Mouse (Mus musculus): Measurements from ENCODE around the gene Pphln1. TPM values are rescaled to one million over a fixed set of nuclear protein-coding genes. Genes with fewer than 3 reads are reported as not detected.

Pphln1 gene
- polyA plus RNA-seq, 1 experiment from 2014 or later = 50.2 TPM

DNA sequence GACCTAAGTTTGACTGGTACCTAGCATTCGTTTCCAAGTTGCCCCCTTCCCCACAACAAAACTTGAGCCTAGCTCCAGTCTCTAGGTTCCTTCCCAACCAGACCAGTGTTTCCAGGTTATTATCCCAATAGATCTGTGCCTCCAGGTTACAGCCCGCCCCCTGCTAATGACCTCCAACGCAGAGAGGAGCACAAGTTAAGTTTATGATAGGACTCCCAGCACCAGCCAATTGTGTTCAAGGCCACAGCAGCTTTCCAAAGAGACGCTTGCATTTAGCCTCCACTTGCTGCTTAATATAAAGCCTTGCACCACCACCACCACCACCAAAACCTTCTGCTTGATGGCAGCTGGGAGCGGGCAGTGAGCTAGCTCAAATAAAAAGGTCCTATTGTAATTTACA lies 16.8 kb upstream of the Pphln1 start:
- H3K9ac ChIP-seq (replicated peaks; ENCODE audit: low read depth, low read length) = no peak overlapping the region
- no peaks in the 10 kb centered on the region for H3K27me3 ChIP-seq (ENCODE audit: control insufficient read depth, insufficient read depth, low read length)
- no peak overlapping the region for H3K4me3 ChIP-seq (ENCODE audit: low read depth, low read length)
- ATAC-seq (ENCODE audit: insufficient number of reproducible peaks, insufficient read depth, low FRiP score, low read depth) = no peak
- no peaks in the 10 kb centered on the region; the same call in 1 of the 2 replicates for H3K9me3 ChIP-seq (ENCODE audit: control insufficient read depth, low read depth, low read length)
- H3K4me1 ChIP-seq (ENCODE audit: control insufficient read depth, insufficient read depth, low read length) = no peaks in the 10 kb centered on the region
- H3K4me2 ChIP-seq (replicated peaks; ENCODE audit: low read depth, low read length) = no peak overlapping the region
- 55% methylated on average over 5 of the region's 5 CpGs for WGBS
- peaks cover 11% of the 10 kb centered on the region for H3K36me3 ChIP-seq (ENCODE audit: control insufficient read depth, insufficient read depth, low read length)
- no peak overlapping the region for H3K27ac ChIP-seq (ENCODE audit: low read length)

DNA sequence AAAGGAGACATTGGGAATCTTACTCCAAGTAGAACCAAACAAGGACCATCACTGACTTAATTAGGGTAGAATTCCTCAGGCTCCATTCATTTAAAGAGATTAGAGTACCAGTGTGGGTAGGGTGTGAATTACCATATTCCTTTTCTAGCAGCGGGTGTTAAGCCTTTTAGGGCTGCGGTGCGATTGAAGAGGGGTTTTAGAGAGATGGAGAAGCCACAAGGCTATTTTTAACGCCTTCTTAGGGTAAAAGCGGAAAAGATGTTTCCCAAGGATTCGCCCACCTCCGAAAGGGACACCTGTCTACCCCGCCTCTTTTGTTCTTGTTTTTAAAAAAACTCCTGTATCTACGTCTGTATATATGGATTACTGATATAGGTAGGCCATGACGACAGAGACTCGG lies 881 bp upstream of the Pphln1 start:
- ATAC-seq (ENCODE audit: insufficient number of reproducible peaks, insufficient read depth, low FRiP score, low read depth) = no peak
- peak overlapping the region; percentile 95 for H3K9ac ChIP-seq (replicated peaks; ENCODE audit: low read depth, low read length)
- H3K4me2 ChIP-seq (replicated peaks; ENCODE audit: low read depth, low read length) = peak overlapping the region; percentile 56
- H3K9me3 ChIP-seq (ENCODE audit: control insufficient read depth, low read depth, low read length) = no peaks in the 10 kb centered on the region
- peaks cover 19% of the 10 kb centered on the region for H3K4me1 ChIP-seq (ENCODE audit: control insufficient read depth, insufficient read depth, low read length)
- H3K36me3 ChIP-seq (ENCODE audit: control insufficient read depth, insufficient read depth, low read length) = peaks cover 12% of the 10 kb centered on the region
- under 1% methylated on average over 11 of the region's 11 CpGs for WGBS
- H3K27ac ChIP-seq (ENCODE audit: low read length) = no peak overlapping the region
- H3K4me3 ChIP-seq (ENCODE audit: low read depth, low read length) = peak overlapping the region; percentile 99
- H3K27me3 ChIP-seq (ENCODE audit: control insufficient read depth, insufficient read depth, low read length) = no peaks in the 10 kb centered on the region

DNA sequence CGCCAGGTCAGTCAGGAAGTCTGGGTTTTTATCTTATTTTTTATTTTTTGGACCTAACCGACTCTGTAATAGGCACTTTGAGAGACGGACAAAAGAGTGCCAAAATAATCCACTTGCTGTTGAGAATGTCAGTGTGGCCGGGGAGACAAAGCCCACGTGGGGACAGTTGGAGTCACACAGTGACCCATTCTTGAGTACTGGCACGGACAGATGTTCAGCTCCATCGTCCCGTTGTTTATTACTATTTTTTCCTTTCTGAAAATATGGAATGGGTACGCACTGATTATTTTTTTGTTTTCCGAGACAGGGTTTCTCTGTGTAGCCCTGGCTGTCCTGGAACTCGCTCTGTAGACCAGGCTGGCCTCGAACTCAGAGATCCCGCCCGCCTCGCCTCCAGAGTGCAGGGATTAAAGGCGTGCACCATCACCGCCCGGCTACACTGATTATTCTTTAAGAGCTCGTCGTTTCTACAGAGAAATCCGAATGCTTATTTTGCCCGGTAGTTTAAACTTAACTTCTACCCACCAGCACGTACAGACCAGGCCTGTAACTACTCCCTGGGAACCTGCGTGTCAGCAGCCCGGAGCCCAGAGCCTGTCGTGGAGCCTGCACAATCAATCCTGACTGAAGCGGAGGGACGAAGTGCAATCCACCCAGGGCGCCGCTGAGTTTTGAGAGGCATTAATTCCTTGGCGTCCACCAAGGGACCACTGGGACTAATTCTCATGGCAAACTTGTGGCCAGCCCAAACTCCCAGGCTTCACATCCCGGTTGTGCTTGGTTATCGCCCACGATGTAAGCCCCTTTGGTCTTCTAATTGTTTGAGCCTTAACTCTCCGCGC lies 770 bp downstream of the Pphln1 start:
- H3K9me3 ChIP-seq (ENCODE audit: control insufficient read depth, low read depth, low read length) = no peaks in the 10 kb centered on the region
- peak overlapping the region; percentile 83; the same call in 1 of the 2 replicates for H3K27ac ChIP-seq (ENCODE audit: low read length)
- H3K9ac ChIP-seq (replicated peaks; ENCODE audit: low read depth, low read length) = peak overlapping the region; percentile 95
- peaks cover 8% of the 10 kb centered on the region for H3K36me3 ChIP-seq (ENCODE audit: control insufficient read depth, insufficient read depth, low read length)
- H3K27me3 ChIP-seq (ENCODE audit: control insufficient read depth, insufficient read depth, low read length) = no peaks in the 10 kb centered on the region
- peak overlapping the region; percentile 99 for H3K4me3 ChIP-seq (ENCODE audit: low read depth, low read length)
- H3K4me2 ChIP-seq (replicated peaks; ENCODE audit: low read depth, low read length) = peak overlapping the region; percentile 90
- peaks cover 19% of the 10 kb centered on the region for H3K4me1 ChIP-seq (ENCODE audit: control insufficient read depth, insufficient read depth, low read length)
- no peak for ATAC-seq (ENCODE audit: insufficient number of reproducible peaks, insufficient read depth, low FRiP score, low read depth)
- 2% methylated on average over 36 of the region's 36 CpGs for WGBS

DNA sequence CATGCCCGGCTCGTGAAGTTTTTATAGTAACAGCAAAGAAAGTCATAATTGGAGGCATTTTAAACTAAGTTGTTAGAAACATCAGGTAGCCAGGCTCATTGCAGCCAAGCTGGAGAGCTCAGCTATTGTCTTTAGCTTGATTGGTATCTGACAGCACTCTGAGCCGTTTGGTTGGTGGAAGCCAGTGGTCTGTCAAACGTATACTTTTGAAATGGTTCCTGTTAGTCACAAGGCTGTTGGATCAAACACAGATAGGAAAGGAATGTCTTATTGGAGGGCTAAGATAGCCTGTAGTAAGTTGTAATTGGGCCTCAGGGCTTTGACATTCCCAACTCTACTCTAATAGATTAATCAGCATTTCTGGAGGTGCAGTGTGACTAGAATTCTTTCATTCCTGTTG lies 3.3 kb downstream of the Pphln1 start:
- no peaks in the 10 kb centered on the region for H3K27me3 ChIP-seq (ENCODE audit: control insufficient read depth, insufficient read depth, low read length)
- no peak for ATAC-seq (ENCODE audit: insufficient number of reproducible peaks, insufficient read depth, low FRiP score, low read depth)

DNA sequence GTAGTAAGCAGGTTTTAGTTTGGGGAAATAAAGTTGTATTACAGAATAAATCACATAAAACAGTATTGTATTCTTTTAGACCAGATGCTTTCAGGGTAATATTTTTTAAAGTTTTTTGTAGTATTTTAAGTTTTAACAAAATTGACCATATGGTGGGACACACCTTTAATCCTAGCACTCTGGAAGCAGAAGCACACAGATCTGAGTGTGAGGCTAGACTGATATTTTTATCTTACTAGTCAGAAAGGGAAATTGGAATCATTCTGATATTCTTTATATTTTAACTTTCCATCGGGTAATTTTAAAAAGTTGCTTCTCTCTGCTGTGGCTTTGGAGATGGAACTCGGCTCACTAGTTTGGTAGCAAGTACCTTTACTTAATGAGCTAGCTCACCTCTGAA lies 4.6 kb downstream of the Pphln1 start:
- WGBS = 94% methylated on average over 2 of the region's 2 CpGs
- H3K9me3 ChIP-seq (ENCODE audit: control insufficient read depth, low read depth, low read length) = no peaks in the 10 kb centered on the region
- H3K4me3 ChIP-seq (ENCODE audit: low read depth, low read length) = no peak overlapping the region
- no peak overlapping the region for H3K27ac ChIP-seq (ENCODE audit: low read length)
- ATAC-seq (ENCODE audit: insufficient number of reproducible peaks, insufficient read depth, low FRiP score, low read depth) = no peak
- H3K9ac ChIP-seq (replicated peaks; ENCODE audit: low read depth, low read length) = no peak overlapping the region
- no peaks in the 10 kb centered on the region for H3K27me3 ChIP-seq (ENCODE audit: control insufficient read depth, insufficient read depth, low read length)
- no peak overlapping the region for H3K4me2 ChIP-seq (replicated peaks; ENCODE audit: low read depth, low read length)
- H3K36me3 ChIP-seq (ENCODE audit: control insufficient read depth, insufficient read depth, low read length) = no peaks in the 10 kb centered on the region
- peaks cover 12% of the 10 kb centered on the region for H3K4me1 ChIP-seq (ENCODE audit: control insufficient read depth, insufficient read depth, low read length)

More for the DNA sequence above, 3.3 kb downstream of the Pphln1 start:
- H3K4me3 ChIP-seq (ENCODE audit: low read depth, low read length) = no peak overlapping the region
- no peaks in the 10 kb centered on the region for H3K9me3 ChIP-seq (ENCODE audit: control insufficient read depth, low read depth, low read length)
- no peak overlapping the region for H3K4me2 ChIP-seq (replicated peaks; ENCODE audit: low read depth, low read length)
- no peaks in the 10 kb centered on the region for H3K36me3 ChIP-seq (ENCODE audit: control insufficient read depth, insufficient read depth, low read length)
- WGBS = 73% methylated on average over 4 of the region's 4 CpGs
- peaks cover 19% of the 10 kb centered on the region for H3K4me1 ChIP-seq (ENCODE audit: control insufficient read depth, insufficient read depth, low read length)
- no peak overlapping the region for H3K27ac ChIP-seq (ENCODE audit: low read length)
- H3K9ac ChIP-seq (replicated peaks; ENCODE audit: low read depth, low read length) = no peak overlapping the region

DNA sequence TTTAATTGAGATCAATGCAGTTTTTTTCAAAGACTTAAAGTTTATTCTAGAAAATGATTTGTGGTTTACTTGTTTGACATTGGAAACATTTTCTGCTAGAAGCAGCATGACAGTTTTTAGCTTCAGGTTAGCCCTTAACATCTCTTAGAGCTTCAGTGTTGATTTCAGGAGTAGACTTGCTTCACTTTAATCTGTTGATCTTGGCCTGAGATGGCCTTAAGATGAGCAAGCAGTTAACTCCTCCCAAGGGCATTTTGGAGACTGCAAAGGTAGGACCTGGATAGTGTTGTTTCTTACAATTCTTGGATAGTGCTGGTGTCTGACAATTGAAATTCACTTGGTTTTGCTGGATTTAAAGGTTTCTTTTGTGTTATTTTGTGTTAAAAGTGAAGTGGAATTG lies 6.7 kb downstream of the Pphln1 start:
- Histone ChIP-seq H3K36me3 (ENCODE audit: control insufficient read depth, insufficient read depth, low read length) (no peaks in the 10 kb centered on the region), H3K4me1 (ENCODE audit: control insufficient read depth, insufficient read depth, low read length) (peaks cover under 1% of the 10 kb centered on the region; the same call in 1 of the 2 replicates), H3K9ac (replicated peaks; ENCODE audit: low read depth, low read length) (no peak overlapping the region), H3K4me2 (replicated peaks; ENCODE audit: low read depth, low read length) (no peak overlapping the region), H3K4me3 (ENCODE audit: low read depth, low read length) (no peak overlapping the region), H3K27me3 (ENCODE audit: control insufficient read depth, insufficient read depth, low read length) (no peaks in the 10 kb centered on the region), H3K27ac (ENCODE audit: low read length) (no peak overlapping the region), H3K9me3 (ENCODE audit: control insufficient read depth, low read depth, low read length) (no peaks in the 10 kb centered on the region)
- no peak for ATAC-seq (ENCODE audit: insufficient number of reproducible peaks, insufficient read depth, low FRiP score, low read depth)

DNA sequence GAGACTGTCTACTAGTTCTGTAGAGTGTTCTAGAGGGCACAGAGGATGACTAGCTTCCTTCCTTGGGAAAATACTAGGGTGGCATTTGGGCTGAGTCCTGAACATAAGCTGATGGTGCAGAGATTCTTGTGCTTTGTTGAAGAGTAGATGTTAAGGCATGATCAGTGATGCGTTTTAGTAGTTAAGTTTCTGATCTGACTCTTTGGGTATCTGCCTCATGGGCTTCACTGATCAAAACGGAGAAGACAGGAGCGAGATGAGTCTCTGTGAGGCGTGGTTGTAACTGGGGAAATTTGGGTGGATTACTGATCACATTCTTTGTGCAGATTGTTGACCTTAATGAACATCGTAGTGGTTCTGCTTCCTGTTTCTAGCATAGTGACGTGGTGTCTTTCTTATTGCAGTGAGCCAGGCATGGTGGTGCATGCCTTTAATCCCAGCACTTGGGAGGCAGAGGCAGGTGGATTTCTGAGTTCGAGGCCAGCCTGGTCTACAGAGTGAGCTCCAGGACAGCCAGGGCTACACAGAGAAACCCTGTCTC lies 7.4 kb downstream of the Pphln1 start:
- ATAC-seq (ENCODE audit: insufficient number of reproducible peaks, insufficient read depth, low FRiP score, low read depth) = no peak
- Histone ChIP-seq H3K27ac (ENCODE audit: low read length) (no peak overlapping the region), H3K4me3 (ENCODE audit: low read depth, low read length) (no peak overlapping the region), H3K4me2 (replicated peaks; ENCODE audit: low read depth, low read length) (no peak overlapping the region), H3K4me1 (ENCODE audit: control insufficient read depth, insufficient read depth, low read length) (no peaks in the 10 kb centered on the region), H3K9me3 (ENCODE audit: control insufficient read depth, low read depth, low read length) (no peaks in the 10 kb centered on the region), H3K9ac (replicated peaks; ENCODE audit: low read depth, low read length) (no peak overlapping the region), H3K36me3 (ENCODE audit: control insufficient read depth, insufficient read depth, low read length) (no peaks in the 10 kb centered on the region; the same call in 1 of the 2 replicates), H3K27me3 (ENCODE audit: control insufficient read depth, insufficient read depth, low read length) (no peaks in the 10 kb centered on the region)
- WGBS = 92% methylated on average over 7 of the region's 7 CpGs

DNA sequence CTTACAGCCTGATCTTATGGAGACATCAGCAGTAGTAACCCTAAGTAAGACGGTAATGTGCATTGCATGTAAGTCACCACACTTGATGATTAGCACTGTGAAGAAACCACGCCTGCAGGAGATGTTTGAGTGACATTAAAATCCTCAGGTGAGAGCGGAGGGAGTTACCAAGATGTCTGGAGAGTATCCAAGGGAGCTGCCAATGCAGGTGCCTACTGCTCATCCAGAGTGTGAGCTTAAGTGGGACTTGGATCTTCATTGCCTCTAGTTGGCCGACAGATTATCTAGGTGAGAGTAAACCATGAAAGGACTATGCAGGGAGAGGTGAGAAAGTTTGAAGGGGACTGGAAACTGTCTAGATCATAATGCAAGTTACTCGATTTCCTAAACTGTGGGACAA lies 8.3 kb downstream of the Pphln1 start:
- no peaks in the 10 kb centered on the region for H3K4me1 ChIP-seq (ENCODE audit: control insufficient read depth, insufficient read depth, low read length)
- no peak overlapping the region for H3K27ac ChIP-seq (ENCODE audit: low read length)
- no peak overlapping the region for H3K9ac ChIP-seq (replicated peaks; ENCODE audit: low read depth, low read length)
- H3K4me3 ChIP-seq (ENCODE audit: low read depth, low read length) = no peak overlapping the region
- ATAC-seq (ENCODE audit: insufficient number of reproducible peaks, insufficient read depth, low FRiP score, low read depth) = no peak
- H3K27me3 ChIP-seq (ENCODE audit: control insufficient read depth, insufficient read depth, low read length) = no peaks in the 10 kb centered on the region
- H3K9me3 ChIP-seq (ENCODE audit: control insufficient read depth, low read depth, low read length) = no peaks in the 10 kb centered on the region
- no peaks in the 10 kb centered on the region; the same call in 1 of the 2 replicates for H3K36me3 ChIP-seq (ENCODE audit: control insufficient read depth, insufficient read depth, low read length)
- H3K4me2 ChIP-seq (replicated peaks; ENCODE audit: low read depth, low read length) = no peak overlapping the region
- WGBS = 89% methylated on average over 5 of the region's 5 CpGs
